Mouse (Mus musculus) forebrain, embryonic 11.5 days (tissue): ENCODE data around the gene Acr. TPM values are rescaled to one million over a fixed set of nuclear protein-coding genes. Genes with fewer than 3 reads are reported as not detected.

ENCODE experiments used
- ATAC-seq: fragments of 200-750 bp; cut with Nextera tagmentation; replicated peaks from 2 replicates; pipeline ENCODE4 v1.8.0; 2017; ENCODE audit warnings: moderate TSS enrichment; ENCODE audit not compliant: low FRiP score
- DNase-seq: peaks from one replicate; pipeline ENCODE4 v3.0.0-alpha.2; 2017; ENCODE audit warnings: low spot score
- H3K27ac ChIP-seq: fragments of 300-500 bp; sonication (generic); 2 replicates; pipeline ENCODE4 v1.5.1; 2014; ENCODE audit warnings: low read depth, low read length
- H3K27me3 ChIP-seq: fragments of 300-500 bp; sonication (generic); 2 replicates; pipeline ENCODE4 v1.6.1; 2014; ENCODE audit warnings: mild to moderate bottlenecking, low read length, mixed read lengths; ENCODE audit not compliant: control insufficient read depth, insufficient read depth
- H3K36me3 ChIP-seq: fragments of 300-500 bp; sonication (generic); 2 replicates; pipeline ENCODE4 v1.6.1; 2014; ENCODE audit warnings: mild to moderate bottlenecking, low read length, moderate library complexity, mixed read lengths; ENCODE audit not compliant: control insufficient read depth, insufficient read depth
- H3K4me1 ChIP-seq: fragments of 300-500 bp; sonication (generic); replicated peaks from 2 replicates; pipeline ENCODE4 v1.6.1; 2014; ENCODE audit warnings: low read length, mixed read lengths; ENCODE audit not compliant: control insufficient read depth, insufficient read depth
- H3K4me2 ChIP-seq: fragments of 300-500 bp; sonication (generic); 2 replicates; pipeline ENCODE4 v1.6.1; 2014; ENCODE audit warnings: low read depth, mild to moderate bottlenecking, low read length, moderate library complexity, mixed read lengths; ENCODE audit not compliant: severe bottlenecking
- H3K4me3 ChIP-seq: fragments of 300-500 bp; sonication (generic); 2 replicates; pipeline ENCODE4 v1.5.1; 2014; ENCODE audit warnings: low read depth, low read length
- H3K9ac ChIP-seq: fragments of 300-500 bp; sonication (generic); 2 replicates; pipeline ENCODE4 v1.6.1; 2014; ENCODE audit warnings: low read length
- H3K9me3 ChIP-seq: fragments of 300-500 bp; sonication (generic); 2 replicates; pipeline ENCODE4 v1.6.1; 2016; ENCODE audit warnings: low read length, mixed read lengths; ENCODE audit not compliant: control insufficient read depth
- WGBS: fragments of 180-500 bp; shearing (Covaris S2); extraction: QIAGEN DNeasy Blood & Tissue Kit; methylation state at CpG from one replicate; pipeline ENCODE4 v1.1.7; 2014; 5-methylcytosine and 5-hydroxymethylcytosine counted together
- polyA plus RNA-seq: library from polyadenylated mRNA; unstranded; fragments of >200 nt; fragmentation: Nextera tagmentation; extraction: Ambion mirVana; gene quantifications from 2 replicates; pipeline ENCODE4 v1.2.1, GENCODE M21; 2014

Acr gene
- polyA plus RNA-seq, 1 experiment from 2014 or later: 0.84 TPM

DNA sequence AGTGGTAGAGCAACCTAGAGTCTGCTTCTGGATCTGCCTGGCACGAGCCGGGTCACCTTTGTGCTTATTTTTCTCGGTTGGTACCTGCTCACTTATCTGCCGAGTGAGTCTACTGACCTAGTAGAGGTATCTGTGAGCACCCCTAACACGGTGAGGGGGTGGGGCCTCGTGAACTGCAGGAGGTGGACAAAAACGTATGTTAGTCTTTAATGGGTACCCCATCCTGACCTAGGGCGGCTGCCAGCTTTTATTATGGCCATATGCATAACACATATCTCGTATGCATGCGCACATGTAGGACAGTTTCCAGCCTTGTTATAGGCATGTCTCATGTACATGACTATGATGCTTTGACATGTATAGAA, 34.3 kb upstream of the Acr start:
- Histone ChIP-seq H3K9me3 (no peaks in the 10 kb centered on the region), H3K9ac (no peak overlapping the region), H3K27me3 (no peaks in the 10 kb centered on the region), H3K4me2 (peak overlapping the region; percentile 73; the same call in 1 of the 2 replicates), H3K36me3 (no peaks in the 10 kb centered on the region), H3K27ac (no peak overlapping the region), H3K4me1 (peaks cover 10% of the 10 kb centered on the region; the same call in 1 of the 2 replicates), H3K4me3 (no peak overlapping the region)
- 87% methylated on average over 10 of the region's 10 CpGs for WGBS
- DNase-seq: no peak
- no peak for ATAC-seq

DNA sequence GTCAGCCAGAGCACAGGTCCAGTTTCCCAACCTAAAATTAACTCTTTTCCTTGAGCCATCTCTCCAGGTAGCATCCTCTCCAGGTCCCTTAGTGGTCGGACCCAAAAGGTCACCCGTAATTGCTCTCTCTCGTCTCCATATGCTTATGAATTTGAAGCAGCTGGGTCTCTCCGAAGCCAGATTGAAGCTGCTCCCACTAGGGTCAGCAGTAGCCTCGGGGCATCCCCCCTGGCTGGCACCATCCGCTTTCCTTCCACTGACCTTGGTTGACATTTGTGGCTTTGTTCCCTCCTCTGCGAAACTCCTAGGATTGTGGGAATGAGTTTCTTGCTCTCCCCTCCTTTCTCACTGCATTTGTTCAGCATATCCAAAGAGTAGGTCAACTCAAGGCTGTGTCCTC, 24.0 kb upstream of the Acr start:
- 0 out of 2 replicates have a peak, but pooled peaks cover 4% of the 10 kb centered on the region for H3K4me1 ChIP-seq
- no peak overlapping the region for H3K4me3 ChIP-seq
- no peaks in the 10 kb centered on the region for H3K9me3 ChIP-seq
- H3K36me3 ChIP-seq: no peaks in the 10 kb centered on the region
- WGBS: 88% methylated on average over 7 of the region's 7 CpGs
- H3K27me3 ChIP-seq: peaks cover 11% of the 10 kb centered on the region; the same call in 1 of the 2 replicates
- ATAC-seq: no peak
- H3K4me2 ChIP-seq: no peak overlapping the region
- no peak for DNase-seq
- no peak overlapping the region for H3K9ac ChIP-seq
- H3K27ac ChIP-seq: no peak overlapping the region

DNA sequence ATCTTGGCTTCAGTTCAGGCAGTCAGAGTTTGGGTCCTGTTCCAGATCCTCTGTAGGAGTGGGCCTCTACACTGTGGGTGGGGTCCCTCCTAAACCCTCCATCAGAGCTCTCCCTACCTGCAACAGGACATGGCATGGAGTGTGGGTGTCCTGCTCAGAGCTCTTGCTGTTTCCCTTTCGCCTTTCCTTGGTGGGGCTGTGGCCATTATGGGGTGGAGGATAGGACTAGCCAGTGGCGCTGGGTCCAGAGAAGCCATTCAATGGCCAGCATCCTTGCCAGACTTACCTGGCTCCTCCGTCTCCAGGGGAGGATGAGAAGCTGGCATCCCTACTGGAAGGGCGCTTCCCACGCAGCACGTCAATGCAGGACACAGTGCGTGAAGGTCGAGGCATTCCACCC, 20.8 kb upstream of the Acr start:
- Histone ChIP-seq H3K36me3 (no peaks in the 10 kb centered on the region), H3K27me3 (peaks cover 11% of the 10 kb centered on the region; the same call in 1 of the 2 replicates), H3K9ac (no peak overlapping the region; the same call in 1 of the 2 replicates), H3K27ac (no peak overlapping the region), H3K4me2 (peak overlapping the region; percentile 45; the same call in 1 of the 2 replicates), H3K9me3 (no peaks in the 10 kb centered on the region), H3K4me1 (0 out of 2 replicates have a peak, but pooled peaks cover 4% of the 10 kb centered on the region), H3K4me3 (peak overlapping the region; percentile 18)
- ATAC-seq (no peak), DNase-seq (no peak)
- WGBS: 50% methylated on average over 8 of the region's 8 CpGs

DNA sequence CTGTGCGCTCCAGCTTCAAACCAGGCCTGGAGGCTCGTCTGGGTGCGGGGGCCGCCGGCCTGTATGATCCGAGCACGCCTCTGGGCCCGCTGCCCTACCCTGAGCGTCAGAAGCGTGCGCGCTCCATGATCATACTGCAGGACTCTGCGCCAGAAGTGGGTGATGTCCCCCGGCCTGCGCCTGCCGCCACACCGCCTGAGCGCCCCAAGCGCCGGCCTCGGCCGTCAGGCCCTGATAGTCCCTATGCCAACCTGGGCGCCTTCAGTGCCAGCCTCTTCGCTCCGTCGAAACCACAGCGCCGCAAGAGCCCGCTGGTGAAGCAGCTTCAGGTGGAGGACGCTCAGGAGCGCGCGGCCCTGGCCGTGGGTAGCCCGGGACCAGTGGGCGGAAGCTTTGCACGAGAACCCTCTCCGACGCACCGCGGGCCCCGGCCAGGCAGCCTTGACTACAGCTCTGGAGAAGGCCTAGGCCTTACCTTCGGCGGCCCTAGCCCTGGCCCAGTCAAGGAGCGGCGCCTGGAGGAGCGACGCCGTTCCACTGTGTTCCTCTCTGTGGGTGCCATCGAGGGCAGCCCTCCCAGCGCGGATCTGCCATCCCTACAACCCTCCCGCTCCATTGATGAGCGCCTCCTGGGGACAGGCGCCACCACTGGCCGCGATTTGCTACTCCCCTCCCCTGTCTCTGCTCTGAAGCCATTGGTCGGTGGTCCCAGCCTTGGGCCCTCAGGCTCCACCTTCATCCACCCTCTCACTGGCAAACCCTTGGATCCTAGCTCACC, 20.1 kb upstream of the Acr start:
- Histone ChIP-seq H3K4me2 (peak overlapping the region; percentile 45), H3K9ac (peak overlapping the region; percentile 28), H3K36me3 (no peaks in the 10 kb centered on the region), H3K27ac (no peak overlapping the region), H3K27me3 (peaks cover 11% of the 10 kb centered on the region; the same call in 1 of the 2 replicates), H3K4me3 (peak overlapping the region; percentile 18), H3K4me1 (0 out of 2 replicates have a peak, but pooled peaks cover 4% of the 10 kb centered on the region), H3K9me3 (no peaks in the 10 kb centered on the region)
- WGBS: 6% methylated on average over 58 of the region's 58 CpGs
- ATAC-seq: peak; percentile 87
- DNase-seq: peak; percentile 80

DNA sequence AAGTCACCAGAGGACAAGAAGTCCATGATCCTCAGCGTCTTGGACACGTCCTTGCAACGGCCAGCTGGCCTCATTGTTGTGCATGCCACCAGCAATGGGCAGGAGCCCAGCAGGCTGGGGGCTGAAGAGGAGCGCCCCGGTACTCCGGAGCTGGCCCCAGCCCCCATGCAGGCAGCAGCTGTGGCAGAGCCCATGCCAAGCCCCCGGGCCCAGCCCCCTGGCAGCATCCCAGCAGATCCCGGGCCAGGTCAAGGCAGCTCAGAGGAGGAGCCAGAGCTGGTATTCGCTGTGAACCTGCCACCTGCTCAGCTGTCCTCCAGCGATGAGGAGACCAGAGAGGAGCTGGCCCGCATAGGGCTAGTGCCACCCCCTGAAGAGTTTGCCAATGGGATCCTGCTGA, 19.3 kb upstream of the Acr start:
- no peak overlapping the region for H3K27ac ChIP-seq
- ATAC-seq: peak; percentile 34
- 0 out of 2 replicates have a peak, but pooled peaks cover 4% of the 10 kb centered on the region for H3K4me1 ChIP-seq
- H3K9ac ChIP-seq: no peak overlapping the region
- H3K27me3 ChIP-seq: peaks cover 11% of the 10 kb centered on the region; the same call in 1 of the 2 replicates
- 41% methylated on average over 11 of the region's 11 CpGs for WGBS
- no peak for DNase-seq
- no peaks in the 10 kb centered on the region for H3K9me3 ChIP-seq
- no peak overlapping the region for H3K4me3 ChIP-seq
- H3K36me3 ChIP-seq: no peaks in the 10 kb centered on the region
- peak overlapping the region; percentile 45; the same call in 1 of the 2 replicates for H3K4me2 ChIP-seq

DNA sequence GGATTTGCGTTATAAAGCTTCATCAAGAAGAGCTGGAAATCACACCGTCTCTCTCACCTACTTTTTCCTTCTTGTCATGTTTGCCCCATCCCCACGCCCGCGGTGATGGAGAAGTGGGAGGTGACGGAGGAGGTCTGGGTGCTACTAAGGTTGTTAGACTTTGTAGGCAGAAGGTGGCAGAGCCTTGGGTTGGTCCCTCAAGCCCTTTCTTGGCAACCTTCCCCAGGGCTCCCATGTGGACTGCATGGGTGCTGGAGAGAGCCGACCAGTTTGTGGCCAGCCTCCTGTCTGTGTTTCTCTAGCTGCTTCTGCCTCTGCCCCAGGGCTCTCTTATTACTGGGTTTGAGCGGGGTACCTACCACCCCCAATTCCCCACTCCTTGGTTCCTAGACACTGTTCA, 17.6 kb upstream of the Acr start:
- H3K9me3 ChIP-seq: no peaks in the 10 kb centered on the region
- H3K4me1 ChIP-seq: 0 out of 2 replicates have a peak, but pooled peaks cover 4% of the 10 kb centered on the region
- 90% methylated on average over 8 of the region's 8 CpGs for WGBS
- H3K4me3 ChIP-seq: no peak overlapping the region
- no peak overlapping the region for H3K9ac ChIP-seq
- peaks cover 11% of the 10 kb centered on the region; the same call in 1 of the 2 replicates for H3K27me3 ChIP-seq
- H3K4me2 ChIP-seq: no peak overlapping the region
- no peaks in the 10 kb centered on the region for H3K36me3 ChIP-seq
- no peak for ATAC-seq
- no peak overlapping the region for H3K27ac ChIP-seq
- DNase-seq: no peak

DNA sequence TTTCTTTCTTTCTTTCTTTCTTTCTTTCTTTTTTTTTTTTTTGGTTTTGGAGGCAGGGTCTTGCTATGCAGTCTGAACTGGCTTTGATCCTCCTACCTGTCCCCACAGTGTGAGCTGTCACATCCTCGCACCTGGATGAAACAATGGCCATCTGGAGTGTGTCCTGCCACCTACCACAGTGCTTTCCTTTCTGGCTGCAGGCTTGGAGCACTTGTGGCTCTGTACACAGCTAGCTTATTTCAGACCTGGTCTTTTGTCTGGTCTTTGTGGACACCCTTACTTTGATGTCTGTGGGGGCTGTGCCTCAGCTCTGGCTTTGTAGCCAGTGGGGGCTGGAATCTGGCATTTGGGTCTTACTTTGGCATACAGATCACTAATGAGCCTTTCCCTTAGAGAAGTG, 16.4 kb upstream of the Acr start:
- H3K27me3 ChIP-seq: peaks cover 15% of the 10 kb centered on the region
- no peak overlapping the region for H3K4me3 ChIP-seq
- H3K27ac ChIP-seq: no peak overlapping the region
- ATAC-seq (no peak), DNase-seq (no peak)
- H3K36me3 ChIP-seq: no peaks in the 10 kb centered on the region
- WGBS: 87% methylated on average over 1 of the region's 1 CpGs
- peaks cover 6% of the 10 kb centered on the region; the same call in 1 of the 2 replicates for H3K4me1 ChIP-seq
- H3K4me2 ChIP-seq: no peak overlapping the region
- H3K9me3 ChIP-seq: no peaks in the 10 kb centered on the region
- no peak overlapping the region for H3K9ac ChIP-seq

DNA sequence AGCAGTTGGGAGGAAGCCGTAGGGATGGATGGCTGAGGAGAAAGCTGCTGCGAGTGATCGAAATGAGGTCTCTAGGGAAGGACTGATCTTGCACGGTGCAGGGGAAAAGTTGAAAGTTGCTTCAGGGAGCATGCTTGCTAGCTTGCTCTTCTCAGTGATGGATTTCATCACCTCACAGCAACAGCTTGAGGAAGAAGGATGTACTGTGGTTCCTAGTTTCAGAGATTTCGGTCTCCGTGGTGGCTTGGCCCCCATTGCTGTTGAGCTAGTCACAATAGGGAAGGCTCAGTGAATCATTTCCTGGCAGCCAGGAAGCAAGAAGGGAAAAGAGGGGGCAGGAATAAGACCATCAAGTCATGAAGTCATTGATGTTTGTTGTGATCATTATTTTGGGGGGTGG, 12.5 kb upstream of the Acr start:
- Histone ChIP-seq H3K36me3 (no peaks in the 10 kb centered on the region), H3K4me3 (no peak overlapping the region), H3K27me3 (peaks cover 29% of the 10 kb centered on the region), H3K27ac (no peak overlapping the region), H3K9ac (no peak overlapping the region), H3K4me2 (no peak overlapping the region), H3K9me3 (no peaks in the 10 kb centered on the region), H3K4me1 (peaks cover 2% of the 10 kb centered on the region; the same call in 1 of the 2 replicates)
- ATAC-seq (no peak), DNase-seq (no peak)
- 87% methylated on average over 6 of the region's 6 CpGs for WGBS
